Mouse (Mus musculus): ENCODE results near the gene Inhba. TPM values are rescaled to one million over a fixed set of nuclear protein-coding genes. Genes with fewer than 3 reads are reported as not detected.
A peak's percentile ranks its signal among the peaks of the same experiment; 100 is the strongest.

The Inhba gene
- total RNA-seq (2012; rRNA removed): not detected in 2 replicates
- total RNA-seq (2014; rRNA removed): not detected in 2 replicates
- polyA plus RNA-seq (2012; ENCODE audit: insufficient read length, low read depth): 0.05 TPM in 1 of 2 replicates, not detected in the other

DNA sequence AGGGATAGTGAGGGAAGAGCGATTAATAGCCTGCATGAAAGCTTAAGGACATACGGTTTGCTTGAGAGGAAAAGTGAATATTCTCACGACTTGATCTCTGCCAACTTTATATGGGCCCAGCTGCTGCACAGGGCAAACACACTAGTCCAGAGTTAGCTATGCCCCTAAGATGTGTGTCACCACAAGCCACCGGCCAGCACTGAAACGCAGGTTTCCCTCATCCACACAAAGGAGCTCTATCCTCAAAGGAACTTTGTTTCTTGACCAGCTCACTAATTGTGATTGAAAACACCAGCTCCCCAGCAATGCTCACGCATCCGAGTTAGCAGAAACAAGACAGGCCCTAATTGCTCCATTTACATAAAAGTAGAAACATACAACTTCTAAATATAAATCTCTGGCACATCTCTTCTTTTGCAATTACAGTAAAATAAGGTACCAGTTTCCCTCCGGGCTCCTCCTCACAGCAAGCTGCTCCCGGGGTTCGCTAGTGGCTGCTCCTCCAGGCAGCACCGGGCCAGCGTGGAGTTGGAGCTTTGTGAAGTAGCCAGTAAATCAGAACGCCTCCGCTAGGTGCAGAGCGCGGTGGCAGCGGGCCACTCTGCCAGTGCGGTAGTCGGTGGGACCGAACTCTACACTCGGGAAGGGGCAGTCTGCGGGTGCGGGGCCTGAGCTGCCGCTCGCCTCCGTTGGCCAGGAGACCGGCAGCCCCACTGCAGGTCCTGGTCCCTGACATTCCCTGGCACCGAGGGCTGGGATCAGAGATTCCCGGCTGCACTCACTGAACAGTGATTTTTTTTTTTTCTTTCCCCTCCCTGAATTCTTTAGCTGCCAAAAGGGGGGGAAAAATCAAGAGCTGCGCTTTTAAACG is at the start of gene Inhba:
TSS of gene Inhba (plus strand) at position 480 of the 871 bp plus-strand sequence.
- dilution Hi-C loops (cut with MboI; ENCODE audit: extremely low pct_ligation_motif_present, extremely low pct_unique_long_range_greater_than_20kb, low sequenced_read_pairs) (no loop called here), in situ Hi-C loops (cut with MboI; ENCODE audit: low pct_ligation_motif_present, low pct_unique_long_range_greater_than_20kb, low sequenced_read_pairs) (loop anchor here (25.0 kb wide), 3 partner anchors 476 to 1426 kb away; no protein-coding TSS in a partner anchor)
- DNase-seq (ENCODE audit: extremely low read depth): no peak

DNA sequence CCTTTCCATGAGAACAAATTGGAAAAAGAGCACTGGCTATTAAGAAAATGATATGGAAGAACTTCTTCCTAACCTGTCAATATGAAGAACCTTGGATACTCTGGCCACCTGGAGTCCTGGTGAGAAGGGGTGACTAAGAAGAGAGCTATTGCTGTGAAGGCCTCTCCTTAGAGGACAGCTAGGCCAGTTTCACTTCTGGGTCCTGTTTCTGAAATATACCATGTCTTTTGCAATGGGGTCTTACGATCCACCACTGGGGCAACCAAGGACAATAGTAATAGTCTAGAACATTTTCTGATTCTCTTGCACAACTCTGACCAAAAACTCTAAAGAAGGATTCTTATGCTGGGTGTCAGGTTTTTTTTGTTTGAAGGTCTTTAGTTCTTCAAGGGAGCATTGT is 35.1 kb upstream of the Inhba start:
- no peaks in the 10 kb centered on the region for H3K4me1 ChIP-seq (ENCODE audit: control insufficient read depth in 1 of 2, insufficient read depth in 2 of 2)
- no peaks in the 10 kb centered on the region for H3K27me3 ChIP-seq (replicated peaks)
- H3K36me3 ChIP-seq (replicated peaks in 1 of 2; ENCODE audit: control insufficient read depth in 1 of 2, insufficient read depth in 1 of 2, low read length in 1 of 2): no peaks in the 10 kb centered on the region
- dilution Hi-C loops (cut with MboI; ENCODE audit: extremely low pct_ligation_motif_present, extremely low pct_unique_long_range_greater_than_20kb, low sequenced_read_pairs) (no loop called here), in situ Hi-C loops (cut with MboI; ENCODE audit: low pct_ligation_motif_present, low pct_unique_long_range_greater_than_20kb, low sequenced_read_pairs) (no loop called here)
- H3K9me3 ChIP-seq (replicated peaks; ENCODE audit: low read length): no peaks in the 10 kb centered on the region
- no peak for DNase-seq (ENCODE audit: extremely low read depth)
- TF ChIP-seq USF2 (conservative IDR thresholded peaks at IDR 0.05; ENCODE audit: low read depth, low read length) (no peak), ELF1 (IDR thresholded peaks at IDR 0.05; ENCODE audit: low read depth, low read length) (no peak), USF1 (IDR thresholded peaks at IDR 0.05; ENCODE audit: low read depth, low read length) (no peak), SIN3A (IDR thresholded peaks at IDR 0.05; ENCODE audit: low read length) (no peak), ETS1 (conservative IDR thresholded peaks at IDR 0.05; ENCODE audit: low read depth, low read length) (no peak), SMC3 (IDR thresholded peaks at IDR 0.05; ENCODE audit: low read depth, low read length) (no peak), NELFE (IDR thresholded peaks at IDR 0.05; ENCODE audit: low read depth, low read length) (no peak), MAX (IDR thresholded peaks at IDR 0.05; ENCODE audit: low read length) (no peak), TBP (conservative IDR thresholded peaks at IDR 0.05; ENCODE audit: low read depth, low read length) (no peak), TCF12 (IDR thresholded peaks at IDR 0.05; ENCODE audit: low read depth, low read length) (no peak)
- H3K27ac ChIP-seq (ENCODE audit: insufficient read depth, low read depth): no peak overlapping the region
- H3K4me2 ChIP-seq (ENCODE audit: insufficient read depth, low read depth, poor library complexity, severe bottlenecking): no peak overlapping the region
- no peak overlapping the region for H3K4me3 ChIP-seq (replicated peaks in 1 of 3; ENCODE audit: low read depth in 2 of 3, low read length in 2 of 3, poor library complexity in 1 of 3)
- H3K9ac ChIP-seq (ENCODE audit: insufficient read depth, low read depth): no peak overlapping the region
- H3K79me2 ChIP-seq (replicated peaks; ENCODE audit: control insufficient read depth, extremely low read depth, insufficient read depth, poor library complexity, severe bottlenecking): no peaks in the 10 kb centered on the region

More for the DNA sequence above, at the start of gene Inhba:
- no peak within 1 kb of the TSS for H3K27ac ChIP-seq (ENCODE audit: insufficient read depth, low read depth)
- no peaks in the 10 kb centered on the region for H3K79me2 ChIP-seq (replicated peaks; ENCODE audit: control insufficient read depth, extremely low read depth, insufficient read depth, poor library complexity, severe bottlenecking)
- peaks cover 0 to 8% of the 10 kb centered on the region in 2 experiments; a peak in 2 of 4 replicates for H3K4me1 ChIP-seq (ENCODE audit: control insufficient read depth in 1 of 2, insufficient read depth in 2 of 2)
- peak within 1 kb of the TSS; percentile 49 to 72 (median 68) for H3K4me3 ChIP-seq (replicated peaks in 1 of 3; ENCODE audit: low read depth in 2 of 3, low read length in 2 of 3, poor library complexity in 1 of 3)
- peak within 1 kb of the TSS; percentile 88 for H3K4me2 ChIP-seq (ENCODE audit: insufficient read depth, low read depth, poor library complexity, severe bottlenecking)
- TF ChIP-seq CHD2 (IDR thresholded peaks at IDR 0.05; ENCODE audit: low read length) (no peak), USF1 (IDR thresholded peaks at IDR 0.05; ENCODE audit: low read depth, low read length) (no peak), JUN (IDR thresholded peaks at IDR 0.05; ENCODE audit: insufficient read depth, low read depth, low read length) (no peak), SIN3A (IDR thresholded peaks at IDR 0.05; ENCODE audit: low read length) (no peak), TBP (conservative IDR thresholded peaks at IDR 0.05; ENCODE audit: low read depth, low read length) (no peak), MEF2A (IDR thresholded peaks at IDR 0.05; ENCODE audit: borderline replicate concordance, low read depth, low read length) (no peak), TCF12 (IDR thresholded peaks at IDR 0.05; ENCODE audit: low read depth, low read length) (no peak), E2F4 (IDR thresholded peaks at IDR 0.05; ENCODE audit: insufficient replicate concordance, low read depth, low read length) (no peak), MAX (IDR thresholded peaks at IDR 0.05; ENCODE audit: low read length) (no peak), HCFC1 (IDR thresholded peaks at IDR 0.05; ENCODE audit: low read depth, low read length) (no peak), IRF4 (IDR thresholded peaks at IDR 0.05; ENCODE audit: low read depth, low read length) (no peak), EP300 (IDR thresholded peaks at IDR 0.05; ENCODE audit: low read length) (no peak), USF2 (conservative IDR thresholded peaks at IDR 0.05; ENCODE audit: low read depth, low read length) (no peak), MAZ (IDR thresholded peaks at IDR 0.05; ENCODE audit: low read depth, low read length) (no peak), MXI1 (IDR thresholded peaks at IDR 0.05; ENCODE audit: low read depth, low read length) (no peak), BHLHE40 (IDR thresholded peaks at IDR 0.05; ENCODE audit: low read depth, low read length) (no peak), NELFE (IDR thresholded peaks at IDR 0.05; ENCODE audit: low read depth, low read length) (no peak)
- H3K9me3 ChIP-seq (replicated peaks; ENCODE audit: low read length): no peaks in the 10 kb centered on the region
- peak within 1 kb of the TSS; percentile 79 for H3K9ac ChIP-seq (ENCODE audit: insufficient read depth, low read depth)
- no peaks in the 10 kb centered on the region for H3K36me3 ChIP-seq (replicated peaks in 1 of 2; ENCODE audit: control insufficient read depth in 1 of 2, insufficient read depth in 1 of 2, low read length in 1 of 2)
- H3K27me3 ChIP-seq (replicated peaks): no peaks in the 10 kb centered on the region

Measured in CH12.LX (cell line).